Mouse (Mus musculus): ENCODE results near the gene Pus3. TPM values are rescaled to one million over a fixed set of nuclear protein-coding genes. Genes with fewer than 3 reads are reported as not detected.

Pus3 gene
- total and polyA plus RNA-seq, 2 experiments from 2014 or later, result 7.9 to 9.2 TPM

DNA sequence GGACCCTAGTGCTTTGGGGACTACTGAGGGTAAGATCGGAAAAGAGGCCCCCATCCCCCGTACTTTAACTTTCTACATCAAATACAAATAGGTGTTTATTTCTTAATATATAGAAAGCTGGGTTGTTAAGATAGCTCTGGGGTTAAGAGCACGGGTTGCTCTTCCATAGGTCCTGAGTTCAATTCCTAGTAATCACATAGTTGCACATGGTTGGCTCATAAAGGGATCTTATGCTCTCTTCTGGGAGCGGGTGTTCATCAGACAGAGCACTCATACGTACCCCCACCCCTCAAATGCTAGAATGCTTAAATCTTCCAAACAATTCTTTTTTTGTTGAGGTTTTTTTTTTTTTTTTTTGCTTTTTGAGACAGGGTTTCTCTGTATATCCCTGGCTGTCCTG, 12.3 kb downstream of the Pus3 start:
- Histone ChIP-seq H3K27ac (ENCODE audit: low read depth) (peak overlapping the region; percentile 86; the same call in 1 of the 2 replicates), H3K36me3 (replicated peaks; ENCODE audit: control insufficient read depth, insufficient read depth, low read length) (peaks cover 23% of the 10 kb centered on the region), H3K27me3 (ENCODE audit: control insufficient read depth, insufficient read depth, low read length) (peaks cover 6% of the 10 kb centered on the region; the same call in 1 of the 2 replicates), H3K9me3 (replicated peaks; ENCODE audit: control insufficient read depth, low read length) (no peaks in the 10 kb centered on the region), H3K4me2 (ENCODE audit: low read depth, low read length) (peak overlapping the region; percentile 92), H3K4me1 (ENCODE audit: control insufficient read depth, insufficient read depth) (peaks cover 6% of the 10 kb centered on the region; the same call in 1 of the 2 replicates), H3K4me3 (ENCODE audit: low read depth, low read length) (peak overlapping the region; percentile 84), H3K9ac (replicated peaks; ENCODE audit: low read depth, low read length) (peak overlapping the region; percentile 77)
- ATAC-seq (ENCODE audit: insufficient read depth, low read depth), result no peak
- 6% methylated on average over 5 of the region's 5 CpGs for WGBS
- TF ChIP-seq CTCF (IDR thresholded peaks at IDR 0.05; ENCODE audit: low read depth) (no peak), EP300 (IDR thresholded peaks at IDR 0.05; ENCODE audit: low read depth) (no peak)
- no peak for DNase-seq (ENCODE audit: low spot score)

DNA sequence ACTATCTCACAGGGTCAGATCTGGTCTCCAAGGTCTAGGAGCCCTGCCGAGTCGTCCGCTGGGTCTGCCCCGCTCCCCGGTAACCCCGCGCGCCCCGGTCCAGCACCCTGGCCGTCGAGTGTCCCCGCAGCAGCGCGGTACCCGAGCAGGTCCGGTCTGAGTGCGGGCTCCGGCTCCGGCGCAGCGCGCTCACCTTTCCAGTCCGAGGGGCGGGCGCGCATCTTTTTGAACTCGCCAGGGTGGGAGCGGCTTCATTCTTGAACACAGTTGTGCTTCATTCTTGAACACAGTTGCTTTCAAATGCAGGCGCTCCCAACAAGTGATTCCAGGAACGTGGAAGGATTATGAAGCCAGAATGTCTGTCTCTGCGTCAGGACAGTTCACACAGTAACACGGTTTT, 16.0 kb downstream of the Pus3 start:
- no peaks in the 10 kb centered on the region for H3K4me1 ChIP-seq (ENCODE audit: control insufficient read depth, insufficient read depth)
- TF ChIP-seq CTCF (IDR thresholded peaks at IDR 0.05; ENCODE audit: low read depth), result no peak
- no peak for TF ChIP-seq EP300 (IDR thresholded peaks at IDR 0.05; ENCODE audit: low read depth)
- H3K4me3 ChIP-seq (ENCODE audit: low read depth, low read length), result peak overlapping the region; percentile 20
- H3K9me3 ChIP-seq (replicated peaks; ENCODE audit: control insufficient read depth, low read length), result no peaks in the 10 kb centered on the region
- H3K4me2 ChIP-seq (ENCODE audit: low read depth, low read length), result peak overlapping the region; percentile 39
- no peak overlapping the region for H3K9ac ChIP-seq (replicated peaks; ENCODE audit: low read depth, low read length)
- 5% methylated on average over 32 of the region's 32 CpGs for WGBS
- DNase-seq (ENCODE audit: low spot score), result no peak
- no peak for ATAC-seq (ENCODE audit: insufficient read depth, low read depth)
- H3K27ac ChIP-seq (ENCODE audit: low read depth), result no peak overlapping the region
- H3K27me3 ChIP-seq (ENCODE audit: control insufficient read depth, insufficient read depth, low read length), result peaks cover 6% of the 10 kb centered on the region; the same call in 1 of the 2 replicates
- H3K36me3 ChIP-seq (replicated peaks; ENCODE audit: control insufficient read depth, insufficient read depth, low read length), result no peaks in the 10 kb centered on the region

DNA sequence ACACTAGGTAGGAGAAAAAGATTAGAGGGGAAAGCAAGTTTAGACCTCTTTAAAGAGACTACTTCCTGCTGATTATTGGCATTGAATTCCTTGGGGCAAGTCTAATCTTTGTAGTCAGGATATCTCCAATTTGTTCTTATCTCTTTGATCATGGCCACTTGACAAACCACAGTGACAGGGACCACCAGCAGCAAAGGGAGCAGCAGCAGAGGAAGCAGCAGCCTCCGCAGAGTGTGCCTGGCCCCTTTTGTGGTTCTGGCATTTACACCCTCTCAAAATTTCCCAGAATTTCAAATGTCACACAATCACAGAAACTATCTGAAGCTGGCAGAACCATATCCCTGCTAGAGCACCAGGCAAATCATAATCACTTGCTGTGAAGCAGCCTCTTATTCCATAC, 29.3 kb downstream of the Pus3 start:
- no peaks in the 10 kb centered on the region for H3K27me3 ChIP-seq (ENCODE audit: control insufficient read depth, insufficient read depth, low read length)
- no peak for DNase-seq (ENCODE audit: low spot score)
- no peak overlapping the region for H3K27ac ChIP-seq (ENCODE audit: low read depth)
- H3K4me1 ChIP-seq (ENCODE audit: control insufficient read depth, insufficient read depth), result no peaks in the 10 kb centered on the region
- no peak for TF ChIP-seq EP300 (IDR thresholded peaks at IDR 0.05; ENCODE audit: low read depth)
- H3K36me3 ChIP-seq (replicated peaks; ENCODE audit: control insufficient read depth, insufficient read depth, low read length), result no peaks in the 10 kb centered on the region
- no peaks in the 10 kb centered on the region for H3K9me3 ChIP-seq (replicated peaks; ENCODE audit: control insufficient read depth, low read length)
- ATAC-seq (ENCODE audit: insufficient read depth, low read depth), result no peak
- no peak overlapping the region for H3K9ac ChIP-seq (replicated peaks; ENCODE audit: low read depth, low read length)
- H3K4me2 ChIP-seq (ENCODE audit: low read depth, low read length), result no peak overlapping the region
- H3K4me3 ChIP-seq (ENCODE audit: low read depth, low read length), result no peak overlapping the region
- 21% methylated on average over 1 of the region's 1 CpGs for WGBS

DNA sequence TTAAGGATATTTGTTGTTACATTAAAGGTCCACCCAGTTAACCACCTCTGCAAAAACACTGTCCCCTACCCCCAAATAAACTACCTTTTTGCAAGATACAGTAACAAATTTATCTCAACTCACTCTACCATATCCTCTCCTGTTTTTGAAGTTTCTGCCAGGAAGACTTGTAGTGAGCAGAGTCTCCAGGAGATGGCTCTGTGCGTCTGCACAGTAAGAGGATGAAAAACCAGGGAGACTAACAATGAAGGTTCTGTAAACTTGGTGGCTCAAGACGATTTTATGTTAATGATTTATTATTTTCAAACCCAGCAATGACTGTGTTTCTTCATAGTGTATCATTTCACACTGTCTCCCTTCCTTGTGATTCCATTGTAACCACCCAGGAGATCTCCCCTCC, 34.5 kb downstream of the Pus3 start:
- 12% methylated on average over 2 of the region's 2 CpGs for WGBS
- no peak overlapping the region for H3K4me3 ChIP-seq (ENCODE audit: low read depth, low read length)
- ATAC-seq (ENCODE audit: insufficient read depth, low read depth), result no peak

DNA sequence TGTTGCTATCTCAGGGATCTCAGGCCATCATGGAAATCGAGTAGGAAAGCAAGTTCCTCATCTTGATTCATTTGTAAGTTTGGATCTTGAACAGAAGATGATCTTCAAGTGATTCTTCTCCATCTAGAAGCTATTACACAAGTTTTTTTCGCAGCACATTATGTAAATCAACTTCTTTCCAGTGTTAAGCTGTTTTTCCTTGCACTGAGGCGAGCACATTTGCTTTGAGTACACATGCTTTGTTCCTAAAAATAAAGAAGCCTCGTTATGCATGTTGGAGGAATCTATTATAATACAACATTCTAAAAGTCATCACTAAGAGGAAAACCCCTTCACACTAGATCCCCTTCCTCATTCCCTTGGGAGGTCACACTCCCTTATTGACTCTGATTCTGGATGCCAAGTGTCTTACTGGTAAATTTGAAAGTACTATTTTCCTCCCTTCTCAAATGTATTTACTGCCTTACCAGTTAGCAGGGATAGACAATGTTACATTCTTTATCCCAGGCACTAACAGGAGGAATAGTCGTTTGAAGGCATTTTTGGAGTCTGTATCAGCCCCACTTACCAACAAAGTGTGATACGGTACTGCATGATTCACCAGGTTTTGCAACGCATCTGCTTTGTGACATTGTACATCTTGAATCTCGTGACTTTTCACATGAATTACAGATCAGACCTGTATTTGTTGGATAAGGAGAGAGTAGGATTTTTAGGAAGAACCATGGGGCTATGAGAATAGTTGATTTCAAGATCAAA, 49.4 kb downstream of the Pus3 start:
- 53% methylated on average over 8 of the region's 8 CpGs for WGBS
- Histone ChIP-seq H3K4me1 (ENCODE audit: control insufficient read depth, insufficient read depth) (no peaks in the 10 kb centered on the region), H3K4me2 (ENCODE audit: low read depth, low read length) (no peak overlapping the region), H3K4me3 (ENCODE audit: low read depth, low read length) (no peak overlapping the region), H3K27me3 (ENCODE audit: control insufficient read depth, insufficient read depth, low read length) (no peaks in the 10 kb centered on the region), H3K36me3 (replicated peaks; ENCODE audit: control insufficient read depth, insufficient read depth, low read length) (no peaks in the 10 kb centered on the region), H3K27ac (ENCODE audit: low read depth) (no peak overlapping the region), H3K9me3 (replicated peaks; ENCODE audit: control insufficient read depth, low read length) (no peaks in the 10 kb centered on the region), H3K9ac (replicated peaks; ENCODE audit: low read depth, low read length) (no peak overlapping the region)
- DNase-seq (ENCODE audit: low spot score) (no peak), ATAC-seq (ENCODE audit: insufficient read depth, low read depth) (no peak)
- TF ChIP-seq CTCF (IDR thresholded peaks at IDR 0.05; ENCODE audit: low read depth) (no peak), EP300 (IDR thresholded peaks at IDR 0.05; ENCODE audit: low read depth) (no peak)

More for the DNA sequence above, 34.5 kb downstream of the Pus3 start:
- Histone ChIP-seq H3K27ac (ENCODE audit: low read depth) (no peak overlapping the region), H3K27me3 (ENCODE audit: control insufficient read depth, insufficient read depth, low read length) (no peaks in the 10 kb centered on the region), H3K9ac (replicated peaks; ENCODE audit: low read depth, low read length) (no peak overlapping the region), H3K4me2 (ENCODE audit: low read depth, low read length) (no peak overlapping the region), H3K4me1 (ENCODE audit: control insufficient read depth, insufficient read depth) (no peaks in the 10 kb centered on the region), H3K9me3 (replicated peaks; ENCODE audit: control insufficient read depth, low read length) (no peaks in the 10 kb centered on the region), H3K36me3 (replicated peaks; ENCODE audit: control insufficient read depth, insufficient read depth, low read length) (no peaks in the 10 kb centered on the region)
- no peak for TF ChIP-seq EP300 (IDR thresholded peaks at IDR 0.05; ENCODE audit: low read depth)
- TF ChIP-seq CTCF (IDR thresholded peaks at IDR 0.05; ENCODE audit: low read depth), result peak; percentile 68
- DNase-seq (ENCODE audit: low spot score), result peak; percentile 32

- Histone ChIP-seq H3K4me3 (ENCODE audit: low read depth, low read length) (no peak within 1 kb of the TSS), H3K4me1 (ENCODE audit: control insufficient read depth, insufficient read depth) (no peaks in the 10 kb centered on the region), H3K27me3 (ENCODE audit: control insufficient read depth, insufficient read depth, low read length) (no peaks in the 10 kb centered on the region), H3K27ac (ENCODE audit: low read depth) (no peak within 1 kb of the TSS), H3K9me3 (replicated peaks; ENCODE audit: control insufficient read depth, low read length) (no peaks in the 10 kb centered on the region), H3K36me3 (replicated peaks; ENCODE audit: control insufficient read depth, insufficient read depth, low read length) (no peaks in the 10 kb centered on the region), H3K9ac (replicated peaks; ENCODE audit: low read depth, low read length) (no peak within 1 kb of the TSS), H3K4me2 (ENCODE audit: low read depth, low read length) (no peak within 1 kb of the TSS)
- TF ChIP-seq EP300 (IDR thresholded peaks at IDR 0.05; ENCODE audit: low read depth) (no peak), CTCF (IDR thresholded peaks at IDR 0.05; ENCODE audit: low read depth) (no peak)
- no peak for DNase-seq (ENCODE audit: low spot score)
- ATAC-seq (ENCODE audit: insufficient read depth, low read depth), result no peak
- 70% methylated on average over 1 of the region's 1 CpGs for WGBS
Measured at GRCm38 (mm10) chr9:35611841-35612240, 53.4 kb downstream of the Pus3 start, which contains the start of gene Pate4. TSS of gene Pate4 (minus strand) at chr9:35611941.

All from heart, postnatal 0 days (tissue).